Mouse (Mus musculus): ENCODE results near the gene Abhd15. TPM values are rescaled to one million over a fixed set of nuclear protein-coding genes. Genes with fewer than 3 reads are reported as not detected.

Abhd15 gene
- polyA plus RNA-seq, 1 experiment from 2014 or later, result 3.0 TPM

DNA sequence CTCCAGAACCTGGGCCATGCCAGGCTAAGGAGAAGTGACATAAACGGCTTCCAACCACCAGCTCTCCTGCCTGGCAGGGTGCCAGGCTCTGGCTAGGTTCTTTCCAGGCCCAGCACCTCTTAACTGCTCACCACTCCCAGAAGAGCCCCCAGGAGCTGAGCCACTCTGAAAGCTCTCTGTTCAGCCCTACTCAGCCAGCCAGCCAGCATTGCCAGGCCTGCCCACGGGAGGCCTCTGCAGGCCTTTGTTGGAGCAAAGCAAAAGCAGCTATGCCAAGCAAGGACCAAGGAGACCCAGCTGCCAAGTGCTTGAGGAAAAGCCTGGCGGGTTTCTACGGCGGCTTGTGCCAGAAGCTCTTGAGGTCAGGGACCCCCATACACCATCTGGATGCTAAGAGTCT lies 28.1 kb upstream of the Abhd15 start:
- WGBS (ENCODE audit: insufficient replicate concordance), result 82% methylated on average over 5 of the region's 5 CpGs
- ATAC-seq, result no peak
- no peaks in the 10 kb centered on the region for H3K36me3 ChIP-seq
- H3K4me1 ChIP-seq, result peaks cover 49% of the 10 kb centered on the region
- H3K27me3 ChIP-seq (replicated peaks), result peaks cover 29% of the 10 kb centered on the region
- H3K9me3 ChIP-seq (replicated peaks), result no peaks in the 10 kb centered on the region
- H3K4me3 ChIP-seq, result no peak overlapping the region
- H3K4me2 ChIP-seq, result no peak overlapping the region
- no peak overlapping the region for H3K9ac ChIP-seq
- H3K27ac ChIP-seq, result no peak overlapping the region

GRCm38 (mm10) chr11:77488771-77489581 lies 25.9 kb upstream of the Abhd15 start:
- H3K9ac ChIP-seq, result peak overlapping the region; percentile 80
- H3K9me3 ChIP-seq (replicated peaks), result no peaks in the 10 kb centered on the region
- ATAC-seq, result no peak
- peak overlapping the region; percentile 99 for H3K4me2 ChIP-seq
- peaks cover 29% of the 10 kb centered on the region for H3K27me3 ChIP-seq (replicated peaks)
- peaks cover 55% of the 10 kb centered on the region for H3K4me1 ChIP-seq
- WGBS (ENCODE audit: insufficient replicate concordance), result 4% methylated on average over 54 of the region's 55 CpGs
- H3K27ac ChIP-seq, result no peak overlapping the region
- H3K36me3 ChIP-seq, result no peaks in the 10 kb centered on the region
- H3K4me3 ChIP-seq, result peak overlapping the region; percentile 76

- ATAC-seq, result no peak
- Histone ChIP-seq H3K27me3 (replicated peaks) (peaks cover 29% of the 10 kb centered on the region), H3K9ac (peak within 1 kb of the TSS; percentile 80), H3K4me1 (peaks cover 60% of the 10 kb centered on the region), H3K36me3 (no peaks in the 10 kb centered on the region), H3K4me2 (peak within 1 kb of the TSS; percentile 99), H3K27ac (no peak within 1 kb of the TSS), H3K9me3 (replicated peaks) (no peaks in the 10 kb centered on the region), H3K4me3 (peak within 1 kb of the TSS; percentile 76)
- under 1% methylated on average over 55 of the region's 87 CpGs for WGBS (ENCODE audit: insufficient replicate concordance)
These were observed 25.2 kb upstream of the Abhd15 start, which contains the start of gene Ankrd13b for GRCm38 (mm10) chr11:77489591-77490235. Gene Ankrd13b (minus strand): TSS chr11:77489678.

- no peaks in the 10 kb centered on the region for H3K9me3 ChIP-seq (replicated peaks)
- H3K36me3 ChIP-seq, result no peaks in the 10 kb centered on the region
- 63% methylated on average over 6 of the region's 6 CpGs for WGBS (ENCODE audit: insufficient replicate concordance)
- no peak overlapping the region for H3K9ac ChIP-seq
- H3K4me1 ChIP-seq, result peaks cover 67% of the 10 kb centered on the region
- H3K4me2 ChIP-seq, result peak overlapping the region; percentile 97; the same call in 1 of the 2 replicates
- no peak overlapping the region for H3K27ac ChIP-seq
- H3K4me3 ChIP-seq, result no peak overlapping the region
- peaks cover 29% of the 10 kb centered on the region for H3K27me3 ChIP-seq (replicated peaks)
- no peak for ATAC-seq
These were observed 24.5 kb upstream of the Abhd15 start for GRCm38 (mm10) chr11:77490451-77490850.

DNA sequence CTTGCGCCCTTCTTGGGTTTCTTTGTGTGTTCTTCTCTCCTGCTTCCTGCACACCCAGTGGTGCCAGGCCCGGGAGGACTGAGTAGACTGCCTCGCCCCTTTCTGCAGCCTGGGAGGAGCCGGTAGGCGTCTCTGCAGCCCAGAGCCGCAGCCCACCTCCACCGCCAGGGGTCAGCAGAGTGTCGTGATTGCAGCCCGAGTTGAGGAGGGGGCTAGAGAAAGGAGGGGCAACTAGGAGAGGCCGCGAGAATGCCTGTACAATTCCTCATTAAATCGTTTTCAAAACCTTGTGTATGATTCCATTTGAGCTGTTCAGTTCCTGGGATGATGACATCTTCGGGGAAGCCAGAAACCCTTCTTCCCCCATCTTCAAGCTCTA lies 23.8 kb upstream of the Abhd15 start:
- H3K9ac ChIP-seq, result peak overlapping the region; percentile 76
- peaks cover 29% of the 10 kb centered on the region for H3K27me3 ChIP-seq (replicated peaks)
- ATAC-seq, result peak; percentile 57
- peak overlapping the region; percentile 80 for H3K27ac ChIP-seq
- peak overlapping the region; percentile 88 for H3K4me3 ChIP-seq
- peak overlapping the region; percentile 97 for H3K4me2 ChIP-seq
- H3K36me3 ChIP-seq, result no peaks in the 10 kb centered on the region
- H3K4me1 ChIP-seq, result peaks cover 73% of the 10 kb centered on the region
- under 1% methylated on average over 13 of the region's 13 CpGs for WGBS (ENCODE audit: insufficient replicate concordance)
- H3K9me3 ChIP-seq (replicated peaks), result no peaks in the 10 kb centered on the region

- H3K9ac ChIP-seq, result peak overlapping the region; percentile 76
- peaks cover 76% of the 10 kb centered on the region for H3K4me1 ChIP-seq
- peak overlapping the region; percentile 88 for H3K4me3 ChIP-seq
- no peaks in the 10 kb centered on the region for H3K36me3 ChIP-seq
- under 1% methylated on average over 23 of the region's 23 CpGs for WGBS (ENCODE audit: insufficient replicate concordance)
- peak overlapping the region; percentile 80 for H3K27ac ChIP-seq
- peak; percentile 38 for ATAC-seq
- peaks cover 29% of the 10 kb centered on the region for H3K27me3 ChIP-seq (replicated peaks)
- no peaks in the 10 kb centered on the region for H3K9me3 ChIP-seq (replicated peaks)
- peak overlapping the region; percentile 97 for H3K4me2 ChIP-seq
These were observed 23.2 kb upstream of the Abhd15 start for GRCm38 (mm10) chr11:77491502-77492291.

- peak overlapping the region; percentile 97 for H3K4me2 ChIP-seq
- H3K9me3 ChIP-seq (replicated peaks), result no peaks in the 10 kb centered on the region
- peak overlapping the region; percentile 88 for H3K4me3 ChIP-seq
- H3K9ac ChIP-seq, result peak overlapping the region; percentile 76
- WGBS (ENCODE audit: insufficient replicate concordance), result 0% methylated on average over 12 of the region's 18 CpGs
- H3K27me3 ChIP-seq (replicated peaks), result peaks cover 29% of the 10 kb centered on the region
- no peaks in the 10 kb centered on the region for H3K36me3 ChIP-seq
- ATAC-seq, result no peak
- peak overlapping the region; percentile 80 for H3K27ac ChIP-seq
- peaks cover 83% of the 10 kb centered on the region for H3K4me1 ChIP-seq
These were observed 22.5 kb upstream of the Abhd15 start for GRCm38 (mm10) chr11:77492311-77492871.

DNA sequence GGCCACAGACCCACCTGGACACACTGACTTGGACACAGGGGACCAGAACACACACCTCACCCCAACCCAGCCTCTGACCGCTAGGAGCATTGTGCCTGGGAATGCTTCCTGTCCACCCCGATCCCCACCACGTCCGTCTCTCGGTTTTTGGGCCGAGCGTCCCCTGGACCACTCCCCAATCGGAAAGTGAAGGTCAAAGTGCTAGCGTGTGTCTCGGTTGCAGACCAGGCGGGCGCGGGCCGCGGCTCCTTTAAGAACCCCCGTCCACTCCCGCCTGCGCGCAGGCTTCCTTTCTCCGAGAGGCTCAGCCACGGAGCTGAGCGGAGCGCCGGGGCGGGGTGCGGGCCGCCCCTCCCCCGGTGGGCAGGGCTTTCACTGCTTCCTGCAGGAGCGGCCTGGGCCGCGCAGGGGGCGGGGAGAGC lies 22.0 kb upstream of the Abhd15 start:
- ATAC-seq, result peak; percentile 84
- Histone ChIP-seq H3K4me2 (peak overlapping the region; percentile 97), H3K36me3 (no peaks in the 10 kb centered on the region), H3K4me1 (peaks cover 88% of the 10 kb centered on the region), H3K4me3 (peak overlapping the region; percentile 88), H3K9ac (peak overlapping the region; percentile 76), H3K9me3 (replicated peaks) (no peaks in the 10 kb centered on the region), H3K27ac (peak overlapping the region; percentile 80), H3K27me3 (replicated peaks) (peaks cover 29% of the 10 kb centered on the region)
- WGBS (ENCODE audit: insufficient replicate concordance), result 0% methylated on average over 29 of the region's 32 CpGs

DNA sequence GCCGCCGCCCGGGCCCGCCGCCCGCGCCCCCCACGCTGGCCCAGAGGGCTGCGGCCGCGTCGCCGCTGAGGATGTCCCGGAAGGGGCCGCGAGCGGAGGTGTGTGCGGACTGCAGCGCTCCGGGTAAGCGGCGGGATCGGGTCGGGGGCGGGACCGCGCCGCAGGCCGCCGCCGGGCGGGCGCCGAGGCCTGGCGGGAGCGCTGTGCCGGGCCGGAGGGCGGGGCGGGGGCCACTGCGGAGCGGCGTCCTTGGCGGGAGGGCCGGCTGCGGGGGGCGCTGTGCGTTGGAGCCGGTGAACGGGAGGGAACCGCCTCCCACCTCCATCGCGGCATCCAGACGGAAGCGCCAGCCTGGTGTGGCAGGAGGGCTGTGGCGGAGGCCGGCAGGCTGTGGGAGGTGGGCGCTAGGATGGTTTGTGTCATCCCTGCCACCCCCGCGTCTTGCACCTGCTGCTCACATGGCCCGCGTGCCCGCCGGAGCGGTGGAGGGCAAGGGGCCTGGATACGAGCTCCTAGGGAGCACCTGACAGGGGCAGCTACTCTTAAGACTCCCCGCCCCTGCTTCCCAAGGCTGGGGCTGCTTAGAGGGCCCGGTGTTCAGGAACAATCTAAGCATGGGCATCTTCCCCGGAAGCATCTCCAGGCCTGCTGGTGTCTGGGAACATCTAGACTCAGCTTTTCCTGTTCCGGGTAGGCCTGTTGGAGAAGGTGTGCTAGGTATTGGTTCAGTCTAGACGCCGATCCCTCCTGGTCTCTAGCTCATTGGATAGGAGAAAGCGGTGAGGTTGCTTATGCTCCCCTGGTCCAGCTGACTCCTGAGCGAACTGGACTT lies 21.2 kb upstream of the Abhd15 start, which contains the start of gene Git1:
Git1 (plus strand) TSS at position 51 of the 832 bp plus-strand sequence.
- Histone ChIP-seq H3K4me1 (peaks cover 88% of the 10 kb centered on the region), H3K4me3 (peak within 1 kb of the TSS; percentile 88), H3K27me3 (replicated peaks) (peaks cover 22% of the 10 kb centered on the region), H3K9me3 (replicated peaks) (no peaks in the 10 kb centered on the region), H3K9ac (peak within 1 kb of the TSS; percentile 88), H3K4me2 (peak within 1 kb of the TSS; percentile 97), H3K27ac (peak within 1 kb of the TSS; percentile 82), H3K36me3 (peaks cover 2% of the 10 kb centered on the region; the same call in 1 of the 2 replicates)
- under 1% methylated on average over 67 of the region's 74 CpGs for WGBS (ENCODE audit: insufficient replicate concordance)
- no peak for ATAC-seq

GRCm38 (mm10) chr11:77494344-77494676 lies 20.6 kb upstream of the Abhd15 start:
- no peak for ATAC-seq
- WGBS (ENCODE audit: insufficient replicate concordance), result 16% methylated on average over 4 of the region's 4 CpGs
- peaks cover 8% of the 10 kb centered on the region; the same call in 1 of the 2 replicates for H3K36me3 ChIP-seq
- H3K9me3 ChIP-seq (replicated peaks), result no peaks in the 10 kb centered on the region
- peak overlapping the region; percentile 88 for H3K9ac ChIP-seq
- H3K27me3 ChIP-seq (replicated peaks), result peaks cover 16% of the 10 kb centered on the region
- H3K4me3 ChIP-seq, result peak overlapping the region; percentile 88
- peaks cover 83% of the 10 kb centered on the region for H3K4me1 ChIP-seq
- H3K4me2 ChIP-seq, result peak overlapping the region; percentile 95
- H3K27ac ChIP-seq, result peak overlapping the region; percentile 82

All from liver, embryonic 12.5 days (tissue).